Mouse (Mus musculus): ENCODE measurements around the gene Catsperb. TPM values are rescaled to one million over a fixed set of nuclear protein-coding genes. Genes with fewer than 3 reads are reported as not detected.
"Not testable (repeated sequence)": the region's sequence is repeated elsewhere in the genome, so short reads cannot be mapped to it uniquely, and the experiment has no call there.

Gene Catsperb
- polyA plus RNA-seq (2016; fragmentation: Nextera tagmentation; extraction: Ambion mirVana): not detected in 2 replicates

- not testable (repeated sequence) for DNase-seq (ENCODE audit: low spot score); H3K9me3 ChIP-seq; H3K27ac ChIP-seq (replicated peaks); H3K27me3 ChIP-seq (replicated peaks; ENCODE audit: low read depth, poor library complexity, severe bottlenecking); H3K4me3 ChIP-seq; H3K36me3 ChIP-seq (replicated peaks); H3K4me1 ChIP-seq
- 87% methylated on average over 1 of the region's 1 CpGs for WGBS
These were observed at the start of gene Catsperb for GRCm38 (mm10) chr12:101404353-101404752. Gene Catsperb (plus strand): TSS chr12:101404653.

GRCm38 (mm10) chr12:101361468-101361867, 43.0 kb upstream of the Catsperb start:
- WGBS: 94% methylated on average over 1 of the region's 1 CpGs
- not testable (repeated sequence) for H3K27me3 ChIP-seq (replicated peaks; ENCODE audit: low read depth, poor library complexity, severe bottlenecking); DNase-seq (ENCODE audit: low spot score)

DNA sequence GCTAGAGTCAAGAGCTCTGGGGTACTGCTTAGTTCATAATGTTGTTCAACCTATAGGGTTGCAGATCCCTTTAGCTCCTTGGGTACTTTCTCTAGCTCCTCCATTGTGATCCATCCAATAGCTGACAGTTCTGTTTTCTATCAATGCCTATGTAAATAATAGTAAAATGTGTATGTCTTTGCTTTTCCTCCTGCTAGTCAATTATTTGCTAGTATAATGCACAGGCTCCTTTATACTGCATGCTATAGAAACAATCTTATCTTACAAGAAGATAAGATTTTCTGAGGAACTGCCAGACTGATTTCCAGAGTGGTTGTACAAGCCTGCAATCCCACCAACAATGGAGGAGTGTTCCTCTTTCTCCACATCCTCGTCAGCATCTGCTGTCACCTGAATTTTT, 23.0 kb upstream of the Catsperb start:
- WGBS: 64% methylated on average over 1 of the region's 1 CpGs
- H3K4me3 ChIP-seq; H3K9me3 ChIP-seq; H3K27me3 ChIP-seq (replicated peaks; ENCODE audit: low read depth, poor library complexity, severe bottlenecking); H3K27ac ChIP-seq (replicated peaks); DNase-seq (ENCODE audit: low spot score); H3K4me1 ChIP-seq; H3K36me3 ChIP-seq (replicated peaks): not testable (repeated sequence)

More at GRCm38 (mm10) chr12:101361468-101361867, 43.0 kb upstream of the Catsperb start:
- not testable (repeated sequence) for H3K4me1 ChIP-seq; H3K4me3 ChIP-seq; H3K27ac ChIP-seq (replicated peaks); H3K36me3 ChIP-seq (replicated peaks); H3K9me3 ChIP-seq

GRCm38 (mm10) chr12:101426131-101426530, 21.7 kb downstream of the Catsperb start:
- 78% methylated on average over 1 of the region's 1 CpGs for WGBS
- H3K36me3 ChIP-seq (replicated peaks): no peaks in the 10 kb centered on the region

GRCm38 (mm10) chr12:101462051-101462450, 57.6 kb downstream of the Catsperb start:
- Histone ChIP-seq H3K9me3 (no peaks in the 10 kb centered on the region), H3K27ac (replicated peaks) (no peak overlapping the region), H3K4me3 (no peak overlapping the region), H3K27me3 (replicated peaks; ENCODE audit: low read depth, poor library complexity, severe bottlenecking) (no peaks in the 10 kb centered on the region), H3K4me1 (no peaks in the 10 kb centered on the region), H3K36me3 (replicated peaks) (no peaks in the 10 kb centered on the region)
- WGBS: 91% methylated on average over 5 of the region's 5 CpGs
- no peak for DNase-seq (ENCODE audit: low spot score)

More at GRCm38 (mm10) chr12:101426131-101426530, 21.7 kb downstream of the Catsperb start:
- no peaks in the 10 kb centered on the region for H3K4me1 ChIP-seq
- no peak overlapping the region for H3K27ac ChIP-seq (replicated peaks)
- no peaks in the 10 kb centered on the region for H3K27me3 ChIP-seq (replicated peaks; ENCODE audit: low read depth, poor library complexity, severe bottlenecking)
- no peak for DNase-seq (ENCODE audit: low spot score)
- no peak overlapping the region for H3K4me3 ChIP-seq
- no peaks in the 10 kb centered on the region for H3K9me3 ChIP-seq

GRCm38 (mm10) chr12:101483571-101483970, 79.1 kb downstream of the Catsperb start:
- Histone ChIP-seq H3K4me3 (no peak overlapping the region), H3K27me3 (replicated peaks; ENCODE audit: low read depth, poor library complexity, severe bottlenecking) (no peaks in the 10 kb centered on the region), H3K36me3 (replicated peaks) (no peaks in the 10 kb centered on the region), H3K27ac (replicated peaks) (no peak overlapping the region), H3K9me3 (no peaks in the 10 kb centered on the region), H3K4me1 (no peaks in the 10 kb centered on the region)
- no peak for DNase-seq (ENCODE audit: low spot score)

- 78% methylated on average over 2 of the region's 2 CpGs for WGBS
- not testable (repeated sequence) for H3K4me1 ChIP-seq; H3K4me3 ChIP-seq; DNase-seq (ENCODE audit: low spot score); H3K36me3 ChIP-seq (replicated peaks); H3K27ac ChIP-seq (replicated peaks); H3K27me3 ChIP-seq (replicated peaks; ENCODE audit: low read depth, poor library complexity, severe bottlenecking); H3K9me3 ChIP-seq
These were observed 106.9 kb downstream of the Catsperb start for GRCm38 (mm10) chr12:101511326-101511725.

DNA sequence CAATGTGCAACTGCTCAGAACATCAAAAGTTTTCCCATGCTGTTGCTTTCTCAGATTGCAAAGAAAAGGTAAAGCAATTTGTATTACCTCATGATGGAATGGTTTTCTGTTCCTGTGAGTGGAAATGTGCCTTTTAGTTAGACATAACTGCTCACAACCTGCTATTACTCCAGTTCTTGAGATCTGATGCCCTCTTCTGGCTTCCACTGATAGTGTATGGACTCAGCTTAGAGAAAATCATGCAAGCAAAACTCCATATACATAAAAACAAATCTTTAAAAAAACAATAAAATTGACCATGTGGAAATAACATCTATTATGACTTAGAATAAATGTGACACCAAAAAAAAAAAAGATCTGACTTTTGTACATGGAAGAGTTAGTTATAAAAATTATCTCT, 202.2 kb downstream of the Catsperb start:
- H3K4me3 ChIP-seq; H3K27ac ChIP-seq (replicated peaks); H3K27me3 ChIP-seq (replicated peaks; ENCODE audit: low read depth, poor library complexity, severe bottlenecking); DNase-seq (ENCODE audit: low spot score); H3K36me3 ChIP-seq (replicated peaks); H3K4me1 ChIP-seq; H3K9me3 ChIP-seq: not testable (repeated sequence)

GRCm38 (mm10) chr12:101633137-101633536, 228.7 kb downstream of the Catsperb start:
- H3K4me1 ChIP-seq: no peaks in the 10 kb centered on the region
- no peaks in the 10 kb centered on the region for H3K27me3 ChIP-seq (replicated peaks; ENCODE audit: low read depth, poor library complexity, severe bottlenecking)
- H3K9me3 ChIP-seq: no peaks in the 10 kb centered on the region
- H3K36me3 ChIP-seq (replicated peaks): no peaks in the 10 kb centered on the region
- no peak overlapping the region for H3K4me3 ChIP-seq
- 92% methylated on average over 1 of the region's 1 CpGs for WGBS
- H3K27ac ChIP-seq (replicated peaks): no peak overlapping the region
- no peak for DNase-seq (ENCODE audit: low spot score)

GRCm38 (mm10) chr12:101667502-101667901, 263.0 kb downstream of the Catsperb start:
- no peak for DNase-seq (ENCODE audit: low spot score)
- 90% methylated on average over 2 of the region's 2 CpGs for WGBS
- H3K4me3 ChIP-seq: no peak overlapping the region

More at GRCm38 (mm10) chr12:101667502-101667901, 263.0 kb downstream of the Catsperb start:
- Histone ChIP-seq H3K27me3 (replicated peaks; ENCODE audit: low read depth, poor library complexity, severe bottlenecking) (no peaks in the 10 kb centered on the region), H3K27ac (replicated peaks) (no peak overlapping the region), H3K9me3 (no peaks in the 10 kb centered on the region), H3K36me3 (replicated peaks) (no peaks in the 10 kb centered on the region), H3K4me1 (no peaks in the 10 kb centered on the region)

Small RNAs within 50 kb of the gene (microRNA-seq; reads per million reads assigned to microRNA genes)
- gene Gm24542: not detected
